Mouse (Mus musculus): Measurements from ENCODE around the gene Satl1. TPM values are rescaled to one million over a fixed set of nuclear protein-coding genes. Genes with fewer than 3 reads are reported as not detected.
"Not testable (repeated sequence)": the region's sequence is repeated elsewhere in the genome, so short reads cannot be mapped to it uniquely, and the experiment has no call there.

Satl1 gene
- not detected in 2 replicates for polyA plus RNA-seq (2016; fragmentation: Nextera tagmentation; extraction: Ambion mirVana)

GRCm38 (mm10) chrX:112406679-112407078 lies at the start of gene Satl1:
TSS of gene Satl1 (minus strand) at chrX:112406779.
- H3K4me3 ChIP-seq, result no peak within 1 kb of the TSS
- H3K4me1 ChIP-seq, result no peaks in the 10 kb centered on the region
- H3K36me3 ChIP-seq, result no peaks in the 10 kb centered on the region
- 87% methylated on average over 3 of the region's 3 CpGs for WGBS
- H3K27me3 ChIP-seq (ENCODE audit: low read depth, poor library complexity, severe bottlenecking), result no peaks in the 10 kb centered on the region
- no peak within 1 kb of the TSS for H3K27ac ChIP-seq (replicated peaks)
- H3K9me3 ChIP-seq (replicated peaks), result no peaks in the 10 kb centered on the region
- DNase-seq (ENCODE audit: low spot score), result no peak

GRCm38 (mm10) chrX:112438064-112438463 lies 31.5 kb upstream of the Satl1 start:
- Histone ChIP-seq H3K27ac (replicated peaks) (no peak overlapping the region), H3K4me3 (no peak overlapping the region)
- WGBS, result 87% methylated on average over 2 of the region's 2 CpGs

DNA sequence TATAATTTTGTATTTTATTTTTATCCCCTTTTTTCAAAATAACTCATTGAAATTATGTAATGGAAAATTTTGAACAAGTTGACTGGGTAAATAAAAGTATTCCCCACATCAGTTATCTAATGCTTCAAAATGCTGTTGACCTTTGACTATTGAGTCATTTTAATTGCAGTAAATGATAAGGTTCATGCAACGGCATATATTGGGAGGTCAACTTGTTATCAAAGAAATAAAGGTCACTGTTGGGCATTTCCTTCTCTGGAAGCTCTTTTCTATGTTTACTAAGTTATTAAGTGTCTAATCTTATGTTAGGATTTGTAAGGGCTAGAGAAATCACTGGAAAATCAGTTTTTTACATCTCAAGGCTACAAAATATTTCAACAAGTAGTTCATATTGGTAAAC lies 31.0 kb upstream of the Satl1 start:
- H3K36me3 ChIP-seq, result no peaks in the 10 kb centered on the region
- no peaks in the 10 kb centered on the region for H3K9me3 ChIP-seq (replicated peaks)
- no peaks in the 10 kb centered on the region for H3K4me1 ChIP-seq
- H3K27ac ChIP-seq (replicated peaks), result no peak overlapping the region
- no peak for DNase-seq (ENCODE audit: low spot score)
- no peaks in the 10 kb centered on the region for H3K27me3 ChIP-seq (ENCODE audit: low read depth, poor library complexity, severe bottlenecking)
- WGBS, result 81% methylated on average over 1 of the region's 1 CpGs
- H3K4me3 ChIP-seq, result no peak overlapping the region

More at GRCm38 (mm10) chrX:112438064-112438463, 31.5 kb upstream of the Satl1 start:
- DNase-seq (ENCODE audit: low spot score), result no peak
- Histone ChIP-seq H3K9me3 (replicated peaks) (no peaks in the 10 kb centered on the region), H3K27me3 (ENCODE audit: low read depth, poor library complexity, severe bottlenecking) (no peaks in the 10 kb centered on the region), H3K36me3 (no peaks in the 10 kb centered on the region), H3K4me1 (no peaks in the 10 kb centered on the region)

DNA sequence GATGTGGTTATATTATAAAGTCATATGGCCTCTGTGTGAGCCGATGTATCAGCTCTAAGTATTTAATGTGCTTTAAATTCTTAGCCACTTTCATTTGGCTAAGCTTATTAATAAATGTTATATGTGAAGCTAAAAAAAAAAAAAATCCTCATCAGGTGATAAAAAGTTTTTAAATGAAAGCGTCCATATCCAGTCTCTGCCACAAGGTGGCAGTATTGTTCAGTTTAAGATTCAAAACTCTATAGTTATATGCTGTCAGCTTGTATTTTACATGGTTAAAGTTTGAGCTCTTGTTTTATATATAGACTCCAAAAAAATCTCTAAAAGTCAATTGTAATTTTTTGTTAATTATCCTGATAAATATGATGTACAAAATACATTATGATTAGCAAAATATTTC lies 16.4 kb upstream of the Satl1 start:
- WGBS, result 50% methylated on average over 2 of the region's 2 CpGs
- not testable (repeated sequence) for H3K9me3 ChIP-seq (replicated peaks); H3K4me3 ChIP-seq; H3K36me3 ChIP-seq; H3K4me1 ChIP-seq; DNase-seq (ENCODE audit: low spot score); H3K27me3 ChIP-seq (ENCODE audit: low read depth, poor library complexity, severe bottlenecking); H3K27ac ChIP-seq (replicated peaks)

GRCm38 (mm10) chrX:112412309-112412708 lies 5.7 kb upstream of the Satl1 start:
- H3K36me3 ChIP-seq, result no peaks in the 10 kb centered on the region
- H3K27me3 ChIP-seq (ENCODE audit: low read depth, poor library complexity, severe bottlenecking), result no peaks in the 10 kb centered on the region
- no peaks in the 10 kb centered on the region for H3K9me3 ChIP-seq (replicated peaks)
- H3K27ac ChIP-seq (replicated peaks), result no peak overlapping the region
- no peak for DNase-seq (ENCODE audit: low spot score)
- 80% methylated on average over 2 of the region's 2 CpGs for WGBS
- no peak overlapping the region for H3K4me3 ChIP-seq
- H3K4me1 ChIP-seq, result no peaks in the 10 kb centered on the region

- H3K27me3 ChIP-seq (ENCODE audit: low read depth, poor library complexity, severe bottlenecking); H3K9me3 ChIP-seq (replicated peaks); H3K4me1 ChIP-seq; H3K27ac ChIP-seq (replicated peaks); H3K4me3 ChIP-seq: not testable (repeated sequence)
- 82% methylated on average over 5 of the region's 5 CpGs for WGBS
- peaks cover 10% of the 10 kb centered on the region; the same call in 1 of the 2 replicates for H3K36me3 ChIP-seq
- peak; percentile 36 for DNase-seq (ENCODE audit: low spot score)
These were observed 35.8 kb downstream of the Satl1 start for GRCm38 (mm10) chrX:112370577-112371410.

DNA sequence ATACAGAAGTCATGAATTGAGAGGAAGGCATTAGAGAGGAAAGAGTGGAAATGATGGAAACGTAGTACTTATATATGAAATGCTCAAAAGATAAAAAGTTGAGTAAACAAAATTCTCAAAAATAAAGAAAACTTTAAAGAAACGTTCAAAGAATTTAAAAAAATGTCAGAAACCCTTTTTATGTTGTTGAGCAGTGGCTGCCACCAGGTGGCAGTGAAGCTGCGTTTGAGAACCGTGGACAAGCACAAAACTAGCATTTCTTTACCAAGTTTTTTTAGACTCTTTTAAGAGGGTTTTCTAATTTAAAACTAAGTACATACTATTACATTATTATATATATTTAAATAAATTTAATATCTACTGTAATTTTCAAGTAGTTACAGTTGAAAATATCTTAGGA lies 38.2 kb downstream of the Satl1 start:
- Histone ChIP-seq H3K27me3 (ENCODE audit: low read depth, poor library complexity, severe bottlenecking) (no peaks in the 10 kb centered on the region), H3K4me3 (no peak overlapping the region), H3K36me3 (peaks cover 8% of the 10 kb centered on the region; the same call in 1 of the 2 replicates), H3K27ac (replicated peaks) (no peak overlapping the region), H3K4me1 (no peaks in the 10 kb centered on the region), H3K9me3 (replicated peaks) (peaks cover 7% of the 10 kb centered on the region)
- 47% methylated on average over 4 of the region's 4 CpGs for WGBS
- DNase-seq (ENCODE audit: low spot score), result no peak

GRCm38 (mm10) chrX:112348395-112348791 lies 58.2 kb downstream of the Satl1 start:
- WGBS, result 41% methylated on average over 3 of the region's 3 CpGs

GRCm38 (mm10) chrX:112347467-112348394 lies 58.8 kb downstream of the Satl1 start:
- Histone ChIP-seq H3K27ac (replicated peaks) (no peak overlapping the region), H3K27me3 (ENCODE audit: low read depth, poor library complexity, severe bottlenecking) (no peaks in the 10 kb centered on the region), H3K4me1 (no peaks in the 10 kb centered on the region), H3K36me3 (0 out of 2 replicates have a peak, but pooled peaks cover 3% of the 10 kb centered on the region), H3K9me3 (replicated peaks) (no peaks in the 10 kb centered on the region), H3K4me3 (no peak overlapping the region)
- WGBS, result 71% methylated on average over 4 of the region's 4 CpGs
- DNase-seq (ENCODE audit: low spot score), result no peak

More at GRCm38 (mm10) chrX:112348395-112348791, 58.2 kb downstream of the Satl1 start:
- no peak for DNase-seq (ENCODE audit: low spot score)
- Histone ChIP-seq H3K4me3 (no peak overlapping the region), H3K27me3 (ENCODE audit: low read depth, poor library complexity, severe bottlenecking) (no peaks in the 10 kb centered on the region), H3K36me3 (0 out of 2 replicates have a peak, but pooled peaks cover 3% of the 10 kb centered on the region), H3K4me1 (no peaks in the 10 kb centered on the region), H3K9me3 (replicated peaks) (no peaks in the 10 kb centered on the region), H3K27ac (replicated peaks) (no peak overlapping the region)

DNA sequence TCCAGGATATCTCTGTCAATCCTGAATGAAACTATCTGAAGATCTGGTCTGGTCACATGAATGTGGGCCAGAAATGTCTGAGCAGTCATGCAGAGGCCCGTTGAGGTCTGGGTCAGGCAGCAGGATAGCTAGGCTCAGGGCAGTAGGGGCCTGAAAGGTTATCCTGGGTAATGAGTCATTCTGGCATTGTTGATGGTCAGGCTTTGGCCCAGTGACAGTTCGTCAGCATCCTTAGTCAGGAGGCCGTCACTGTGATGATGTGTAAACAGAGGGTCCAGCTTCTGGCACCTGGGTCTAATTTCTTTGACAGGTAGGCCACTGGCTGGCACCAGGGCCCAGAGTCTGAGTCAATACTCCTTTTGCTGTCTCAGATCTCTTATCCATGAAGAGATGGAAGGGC lies 67.1 kb downstream of the Satl1 start:
- Histone ChIP-seq H3K4me3 (no peak overlapping the region), H3K36me3 (0 out of 2 replicates have a peak, but pooled peaks cover 4% of the 10 kb centered on the region), H3K4me1 (no peaks in the 10 kb centered on the region), H3K27ac (replicated peaks) (no peak overlapping the region), H3K27me3 (ENCODE audit: low read depth, poor library complexity, severe bottlenecking) (no peaks in the 10 kb centered on the region), H3K9me3 (replicated peaks) (no peaks in the 10 kb centered on the region)
- WGBS, result 85% methylated on average over 3 of the region's 3 CpGs
- no peak for DNase-seq (ENCODE audit: low spot score)

Measured in midbrain, embryonic 10.5 days (tissue).